Mouse (Mus musculus) embryonic fibroblast, embryonic 13.5 days (primary cell): Measurements from ENCODE around the gene Zpbp2. TPM values are rescaled to one million over a fixed set of nuclear protein-coding genes. Genes with fewer than 3 reads are reported as not detected.

Experiments used
- H3K27ac ChIP-seq: 2 replicates; pipeline ENCODE4 v1.5.1; 2012; ENCODE audit warnings: low read length, control low read depth, inconsistent platforms; ENCODE audit not compliant: insufficient read depth
- H3K4me1 ChIP-seq: 2 replicates; pipeline ENCODE4 v1.6.1; 2011; ENCODE audit warnings: low read length; ENCODE audit not compliant: control insufficient read depth, insufficient read depth
- H3K4me3 ChIP-seq: 2 replicates; pipeline ENCODE4 v1.5.1; 2011; ENCODE audit warnings: mild to moderate bottlenecking, control low read depth, low read length; ENCODE audit not compliant: insufficient read depth
- CTCF ChIP-seq: IDR thresholded peaks from 2 replicates; pipeline ENCODE4 v1.5.1; 2011; ENCODE audit warnings: mild to moderate bottlenecking, control low read depth, low read length, moderate library complexity, borderline replicate concordance; ENCODE audit not compliant: insufficient read depth
- POLR2A ChIP-seq: IDR thresholded peaks from 2 replicates; pipeline ENCODE4 v1.6.1; 2011; ENCODE audit warnings: low read depth, mild to moderate bottlenecking, control low read depth, low read length, moderate library complexity
- polyA plus RNA-seq: library from polyadenylated mRNA; stranded (reverse); fragments of >200 nt; gene quantifications from 2 replicates; pipeline ENCODE4 v1.2.4, GENCODE M21; 2011; ENCODE audit warnings: low read depth; ENCODE audit not compliant: missing spikeins, insufficient read length

Zpbp2 gene
- not detected in 2 replicates for polyA plus RNA-seq

DNA sequence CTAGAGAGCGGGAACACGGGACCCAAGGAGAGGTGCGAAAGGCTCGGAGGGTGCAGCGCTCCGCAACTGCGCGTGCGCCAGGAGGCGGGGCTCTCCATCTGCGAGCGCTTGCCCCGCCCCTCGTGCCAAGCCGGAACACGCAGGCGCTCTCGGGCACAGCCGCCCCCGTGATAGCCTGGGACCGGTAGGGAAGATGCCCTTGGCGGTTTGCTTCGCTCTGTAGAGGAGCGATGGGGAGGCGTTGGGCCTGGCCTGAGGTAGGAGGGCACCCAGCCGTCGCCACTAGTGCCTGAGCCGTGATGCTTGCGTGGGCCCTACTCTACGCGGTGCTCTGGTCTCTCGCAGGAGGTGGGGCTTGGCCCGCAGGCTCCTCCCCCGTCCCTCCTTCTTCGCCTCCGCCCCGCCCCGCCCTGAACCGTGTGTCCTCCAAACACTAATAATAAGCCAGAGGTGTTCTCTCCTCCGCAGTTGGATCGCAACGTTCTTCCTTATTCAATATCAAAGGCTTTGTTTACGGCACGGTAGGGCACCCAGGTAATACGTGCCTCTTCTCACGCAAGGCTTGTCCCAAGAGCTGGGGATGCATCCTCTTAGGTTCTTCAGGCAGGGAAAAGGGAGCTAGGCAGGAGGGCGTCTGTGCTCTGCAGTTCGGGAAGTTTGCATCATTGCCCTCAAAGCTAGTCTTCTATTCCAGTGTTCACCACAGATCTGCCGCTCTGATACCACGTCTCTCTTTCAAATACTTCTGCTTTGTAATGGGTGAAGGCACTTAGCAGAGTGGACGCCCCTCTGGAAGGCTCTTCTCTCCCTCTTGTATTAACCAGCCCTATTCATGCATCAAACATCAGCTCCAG, at the start of gene Zpbp2:
Zpbp2 (plus strand) TSS at position 123 of the 854 bp plus-strand sequence.
- no peak within 1 kb of the TSS for H3K27ac ChIP-seq
- peak; percentile 55 for TF ChIP-seq POLR2A
- TF ChIP-seq CTCF = no peak

GRCm38 (mm10) chr11:98504926-98505325, 46.0 kb upstream of the Zpbp2 start:
- Histone ChIP-seq H3K4me3 (no peak overlapping the region), H3K27ac (no peak overlapping the region), H3K4me1 (no peaks in the 10 kb centered on the region)
- TF ChIP-seq CTCF (no peak), POLR2A (no peak)

More for the DNA sequence above, at the start of gene Zpbp2:
- H3K4me1 ChIP-seq = no peaks in the 10 kb centered on the region
- peak within 1 kb of the TSS; percentile 65 for H3K4me3 ChIP-seq

GRCm38 (mm10) chr11:98509434-98509833, 41.5 kb upstream of the Zpbp2 start:
- TF ChIP-seq CTCF = no peak
- TF ChIP-seq POLR2A = no peak
- no peak overlapping the region for H3K27ac ChIP-seq
- no peaks in the 10 kb centered on the region for H3K4me1 ChIP-seq
- no peak overlapping the region for H3K4me3 ChIP-seq

- TF ChIP-seq CTCF (no peak), POLR2A (no peak)
Measured at GRCm38 (mm10) chr11:98510125-98510524, 40.8 kb upstream of the Zpbp2 start.

DNA sequence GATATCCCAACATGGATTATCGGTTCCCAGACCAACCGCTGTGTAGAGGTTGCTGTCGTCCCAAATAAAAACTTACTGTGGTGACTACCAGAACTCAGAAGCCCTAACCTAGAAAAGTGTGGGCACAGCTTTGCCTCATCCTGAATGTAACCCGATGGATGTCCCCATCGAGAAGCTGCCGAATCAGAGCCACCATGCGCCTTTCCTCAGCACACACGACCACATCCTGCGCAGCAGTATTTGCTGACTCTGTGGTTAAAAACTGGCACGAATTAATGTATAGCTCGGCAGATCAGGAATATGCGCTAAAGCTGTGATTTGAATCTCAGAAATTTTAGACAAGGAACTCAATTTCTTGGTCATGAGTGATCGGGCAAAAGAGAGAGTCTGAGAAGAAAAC, 38.0 kb upstream of the Zpbp2 start:
- TF ChIP-seq POLR2A (no peak), CTCF (no peak)
- Histone ChIP-seq H3K27ac (no peak overlapping the region), H3K4me1 (no peaks in the 10 kb centered on the region), H3K4me3 (no peak overlapping the region)

More at GRCm38 (mm10) chr11:98510125-98510524, 40.8 kb upstream of the Zpbp2 start:
- Histone ChIP-seq H3K4me3 (no peak overlapping the region), H3K27ac (no peak overlapping the region), H3K4me1 (no peaks in the 10 kb centered on the region)

- TF ChIP-seq POLR2A = no peak
- no peak for TF ChIP-seq CTCF
- Histone ChIP-seq H3K27ac (no peak overlapping the region), H3K4me1 (no peaks in the 10 kb centered on the region), H3K4me3 (no peak overlapping the region)
Measured at GRCm38 (mm10) chr11:98513356-98513936, 37.5 kb upstream of the Zpbp2 start.

- no peak overlapping the region for H3K4me3 ChIP-seq
- TF ChIP-seq POLR2A = no peak
- no peak for TF ChIP-seq CTCF
- no peaks in the 10 kb centered on the region for H3K4me1 ChIP-seq
- no peak overlapping the region for H3K27ac ChIP-seq
Measured at GRCm38 (mm10) chr11:98520468-98520867, 30.4 kb upstream of the Zpbp2 start.

GRCm38 (mm10) chr11:98525140-98525539, 25.8 kb upstream of the Zpbp2 start:
- H3K27ac ChIP-seq = no peak overlapping the region
- no peak for TF ChIP-seq CTCF
- no peak for TF ChIP-seq POLR2A
- no peak overlapping the region for H3K4me3 ChIP-seq
- H3K4me1 ChIP-seq = no peaks in the 10 kb centered on the region

DNA sequence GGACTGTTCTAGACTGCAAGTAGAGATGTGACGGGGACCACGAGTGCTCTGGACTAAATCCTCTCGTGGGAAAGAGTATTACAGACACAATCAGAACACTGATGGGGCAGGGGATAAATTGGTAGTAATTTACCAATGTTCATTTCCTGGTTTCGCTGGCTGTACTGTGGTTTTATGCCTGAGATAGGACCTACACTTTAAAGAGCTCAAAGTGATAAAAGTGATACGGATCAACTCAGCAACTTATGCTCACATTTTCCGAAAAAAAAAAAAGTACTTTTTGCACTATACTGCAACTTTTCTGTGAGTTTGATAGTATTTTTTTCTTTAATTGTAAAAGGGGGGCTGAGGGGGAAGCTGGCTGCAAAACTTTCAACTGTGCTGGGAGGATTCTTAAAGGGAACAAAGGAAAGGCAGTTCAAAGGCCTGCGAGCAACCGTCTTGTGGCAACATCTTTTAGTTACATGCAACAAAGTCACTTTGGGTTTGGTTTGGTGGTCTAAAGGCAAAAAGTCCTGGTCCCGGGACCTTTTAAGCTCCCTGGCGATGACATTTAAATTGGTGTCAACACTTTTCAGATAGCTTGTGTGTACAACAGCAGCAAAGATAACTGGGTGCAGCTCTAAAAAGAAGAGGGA, 24.0 kb upstream of the Zpbp2 start:
- H3K27ac ChIP-seq = no peak overlapping the region
- H3K4me1 ChIP-seq = no peaks in the 10 kb centered on the region
- H3K4me3 ChIP-seq = no peak overlapping the region
- TF ChIP-seq POLR2A (no peak), CTCF (no peak)
